Mouse (Mus musculus): ENCODE data around the gene Lrrfip1. TPM values are rescaled to one million over a fixed set of nuclear protein-coding genes. Genes with fewer than 3 reads are reported as not detected.

The Lrrfip1 gene
- polyA plus RNA-seq, 2 experiments, result 9.4 to 12.5 TPM

DNA sequence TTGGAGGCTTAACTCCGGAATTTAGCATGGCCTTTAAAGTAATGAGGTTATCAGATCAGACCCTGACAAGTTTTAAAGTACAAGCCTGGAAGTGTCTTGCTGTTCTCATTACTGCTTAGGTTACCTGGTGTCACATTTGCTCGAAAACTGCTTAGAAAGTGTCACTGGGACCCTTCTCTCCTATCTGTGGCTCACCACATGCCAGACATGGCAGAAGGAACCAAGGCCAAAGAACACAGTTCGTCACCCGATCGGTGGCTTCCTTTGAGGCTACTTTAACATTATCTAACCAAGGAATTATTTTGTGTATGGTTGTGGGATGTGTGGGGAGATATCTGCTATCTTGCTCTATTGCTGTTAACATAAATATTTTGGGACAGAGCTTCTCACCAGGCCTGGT lies 95.5 kb downstream of the Lrrfip1 start:
- no peak overlapping the region for H3K4me2 ChIP-seq (ENCODE audit: low read depth)
- no peak overlapping the region for H3K9ac ChIP-seq (replicated peaks)
- no peak for TF ChIP-seq EP300 (IDR thresholded peaks at IDR 0.05; ENCODE audit: low read depth)
- TF ChIP-seq CTCF (IDR thresholded peaks at IDR 0.05; ENCODE audit: low read depth), result no peak
- ATAC-seq (ENCODE audit: insufficient read depth), result no peak
- WGBS (ENCODE audit: insufficient replicate concordance), result 17% methylated on average over 5 of the region's 5 CpGs
- no peak overlapping the region for H3K27ac ChIP-seq
- no peak for DNase-seq (ENCODE audit: low read depth in 3 of 3, low spot score in 3 of 3)
- no peaks in the 10 kb centered on the region for H3K9me3 ChIP-seq (ENCODE audit: control insufficient read depth, low read length)
- H3K4me3 ChIP-seq (ENCODE audit: insufficient read depth in 1 of 2, low read depth in 2 of 2, low read length in 2 of 2), result no peak overlapping the region
- H3K36me3 ChIP-seq (replicated peaks; ENCODE audit: control insufficient read depth, insufficient read depth, low read depth), result no peaks in the 10 kb centered on the region
- no peaks in the 10 kb centered on the region for H3K27me3 ChIP-seq (ENCODE audit: control insufficient read depth, insufficient read depth, low read length)
- H3K4me1 ChIP-seq (replicated peaks; ENCODE audit: control insufficient read depth in 2 of 2, insufficient read depth in 2 of 2, low read length in 1 of 2), result peaks cover 0 to 8% of the 10 kb centered on the region in 2 experiments; a peak in 2 of 4 replicates

DNA sequence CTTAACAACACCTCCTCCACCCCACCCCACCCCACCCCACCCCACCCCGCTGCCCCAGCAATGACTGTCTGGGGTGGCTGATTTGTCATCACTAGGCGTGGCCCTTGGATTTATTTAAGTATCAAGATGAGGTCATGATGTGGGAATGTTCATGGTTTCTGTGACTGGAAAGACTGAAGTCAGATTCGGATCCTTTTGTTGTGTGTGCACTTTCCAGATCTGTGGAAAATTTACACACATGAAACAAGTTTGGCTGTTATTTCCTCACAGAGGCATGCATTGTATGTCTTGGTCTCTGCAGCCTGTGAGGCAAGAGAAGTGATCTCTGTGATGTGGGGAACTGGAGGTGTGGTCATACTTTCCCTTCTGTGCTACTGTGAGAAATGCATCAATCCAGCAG lies 96.7 kb downstream of the Lrrfip1 start:
- Histone ChIP-seq H3K27me3 (ENCODE audit: control insufficient read depth, insufficient read depth, low read length) (no peaks in the 10 kb centered on the region), H3K9me3 (ENCODE audit: control insufficient read depth, low read length) (no peaks in the 10 kb centered on the region), H3K27ac (no peak overlapping the region), H3K9ac (replicated peaks) (no peak overlapping the region), H3K4me1 (replicated peaks; ENCODE audit: control insufficient read depth in 2 of 2, insufficient read depth in 2 of 2, low read length in 1 of 2) (peaks cover 0 to 8% of the 10 kb centered on the region in 2 experiments; a peak in 2 of 4 replicates), H3K4me3 (ENCODE audit: insufficient read depth in 1 of 2, low read depth in 2 of 2, low read length in 2 of 2) (no peak overlapping the region), H3K36me3 (replicated peaks; ENCODE audit: control insufficient read depth, insufficient read depth, low read depth) (no peaks in the 10 kb centered on the region), H3K4me2 (ENCODE audit: low read depth) (no peak overlapping the region)
- 53% methylated on average over 3 of the region's 3 CpGs for WGBS (ENCODE audit: insufficient replicate concordance)
- DNase-seq (ENCODE audit: low read depth in 3 of 3, low spot score in 3 of 3) (no peak), ATAC-seq (ENCODE audit: insufficient read depth) (no peak)
- TF ChIP-seq CTCF (IDR thresholded peaks at IDR 0.05; ENCODE audit: low read depth) (no peak), EP300 (IDR thresholded peaks at IDR 0.05; ENCODE audit: low read depth) (no peak)

DNA sequence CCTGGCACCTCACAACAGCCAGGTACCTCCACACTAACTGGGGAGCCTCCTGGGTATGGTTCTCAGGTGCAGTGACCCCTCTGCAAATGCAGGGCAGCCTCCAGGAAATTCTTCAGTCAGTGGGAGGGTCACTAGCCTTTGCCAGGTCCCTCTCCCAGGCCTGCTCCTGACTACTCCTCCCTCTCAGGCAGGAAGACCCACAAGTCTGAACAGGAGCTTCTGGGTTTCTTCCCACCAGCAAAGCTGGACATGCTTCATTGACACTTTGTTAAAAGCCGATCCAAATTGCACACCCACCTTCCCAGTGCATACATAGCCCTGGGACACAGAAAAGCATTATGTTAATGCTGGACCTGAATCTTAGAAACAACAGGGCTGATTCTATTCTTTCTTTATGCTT lies 97.3 kb downstream of the Lrrfip1 start:
- TF ChIP-seq EP300 (IDR thresholded peaks at IDR 0.05; ENCODE audit: low read depth), result no peak
- no peak for TF ChIP-seq CTCF (IDR thresholded peaks at IDR 0.05; ENCODE audit: low read depth)
- no peak overlapping the region for H3K4me2 ChIP-seq (ENCODE audit: low read depth)
- no peaks in the 10 kb centered on the region for H3K9me3 ChIP-seq (ENCODE audit: control insufficient read depth, low read length)
- DNase-seq (ENCODE audit: low read depth in 3 of 3, low spot score in 3 of 3), result no peak
- ATAC-seq (ENCODE audit: insufficient read depth), result no peak
- no peaks in the 10 kb centered on the region for H3K27me3 ChIP-seq (ENCODE audit: control insufficient read depth, insufficient read depth, low read length)
- H3K36me3 ChIP-seq (replicated peaks; ENCODE audit: control insufficient read depth, insufficient read depth, low read depth), result no peaks in the 10 kb centered on the region
- H3K9ac ChIP-seq (replicated peaks), result no peak overlapping the region
- H3K4me3 ChIP-seq (ENCODE audit: insufficient read depth in 1 of 2, low read depth in 2 of 2, low read length in 2 of 2), result no peak overlapping the region
- no peak overlapping the region for H3K27ac ChIP-seq
- peaks cover 0 to 8% of the 10 kb centered on the region in 2 experiments; a peak in 2 of 4 replicates for H3K4me1 ChIP-seq (replicated peaks; ENCODE audit: control insufficient read depth in 2 of 2, insufficient read depth in 2 of 2, low read length in 1 of 2)
- WGBS (ENCODE audit: insufficient replicate concordance), result 44% methylated on average over 1 of the region's 1 CpGs

DNA sequence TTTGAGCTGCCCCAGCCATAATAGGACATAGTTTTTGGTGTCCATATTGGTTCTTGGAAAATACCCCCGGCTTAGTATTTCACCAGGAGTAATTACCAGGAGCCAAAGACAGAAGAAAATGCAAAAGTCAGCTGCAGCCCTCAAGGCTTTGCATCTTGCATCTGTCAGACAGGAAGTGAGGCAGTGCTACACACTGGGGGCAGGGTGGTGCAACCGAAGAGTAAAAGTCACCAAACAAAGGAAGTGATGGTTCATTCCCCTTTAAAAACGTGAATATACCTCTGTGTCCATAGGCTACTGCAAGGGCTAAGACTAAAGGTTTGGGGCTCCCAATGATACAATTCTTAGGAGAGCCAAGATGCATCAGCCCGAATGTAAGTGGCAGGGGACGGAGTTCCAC lies 98.0 kb downstream of the Lrrfip1 start:
- DNase-seq (ENCODE audit: low read depth in 3 of 3, low spot score in 3 of 3), result no peak
- Histone ChIP-seq H3K4me1 (replicated peaks; ENCODE audit: control insufficient read depth in 2 of 2, insufficient read depth in 2 of 2, low read length in 1 of 2) (peaks cover 0 to 9% of the 10 kb centered on the region in 2 experiments; a peak in 2 of 4 replicates), H3K9ac (replicated peaks) (no peak overlapping the region), H3K4me2 (ENCODE audit: low read depth) (no peak overlapping the region), H3K27ac (no peak overlapping the region), H3K9me3 (ENCODE audit: control insufficient read depth, low read length) (no peaks in the 10 kb centered on the region), H3K4me3 (ENCODE audit: insufficient read depth in 1 of 2, low read depth in 2 of 2, low read length in 2 of 2) (no peak overlapping the region), H3K36me3 (replicated peaks; ENCODE audit: control insufficient read depth, insufficient read depth, low read depth) (no peaks in the 10 kb centered on the region), H3K27me3 (ENCODE audit: control insufficient read depth, insufficient read depth, low read length) (no peaks in the 10 kb centered on the region)
- ATAC-seq (ENCODE audit: insufficient read depth), result no peak
- no peak for TF ChIP-seq CTCF (IDR thresholded peaks at IDR 0.05; ENCODE audit: low read depth)
- no peak for TF ChIP-seq EP300 (IDR thresholded peaks at IDR 0.05; ENCODE audit: low read depth)
- WGBS (ENCODE audit: insufficient replicate concordance), result 43% methylated on average over 5 of the region's 5 CpGs

DNA sequence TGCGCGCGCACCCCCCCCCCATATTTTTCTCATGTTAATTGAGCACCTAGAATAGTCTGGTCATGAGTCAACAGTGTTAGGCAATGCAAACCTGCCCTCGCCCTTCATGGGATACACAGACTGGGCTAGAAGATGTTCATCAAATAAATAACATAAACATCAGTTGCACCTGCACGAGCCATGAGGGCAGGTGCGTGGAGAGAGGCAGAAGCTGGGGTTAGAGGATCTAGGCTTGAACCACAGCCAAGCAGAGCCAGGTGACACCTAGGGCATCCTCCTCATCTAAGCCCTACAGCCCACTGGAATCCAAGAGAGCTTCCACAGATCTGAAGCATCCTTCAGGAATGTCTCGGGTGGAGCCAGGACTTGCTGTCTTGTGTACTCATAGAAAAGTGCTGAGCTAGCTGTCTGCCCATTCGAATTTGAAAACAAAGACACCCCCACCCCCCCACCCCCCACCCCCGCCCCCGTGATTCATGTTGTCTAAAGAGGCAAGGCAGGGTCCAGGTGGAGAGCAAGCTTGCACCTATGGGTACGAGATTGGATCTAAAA lies 98.8 kb downstream of the Lrrfip1 start:
- H3K4me1 ChIP-seq (replicated peaks; ENCODE audit: control insufficient read depth in 2 of 2, insufficient read depth in 2 of 2, low read length in 1 of 2), result peaks cover 0 to 9% of the 10 kb centered on the region in 2 experiments; a peak in 2 of 4 replicates
- H3K27ac ChIP-seq, result no peak overlapping the region
- H3K36me3 ChIP-seq (replicated peaks; ENCODE audit: control insufficient read depth, insufficient read depth, low read depth), result no peaks in the 10 kb centered on the region
- 66% methylated on average over 11 of the region's 11 CpGs for WGBS (ENCODE audit: insufficient replicate concordance)
- DNase-seq (ENCODE audit: low read depth in 3 of 3, low spot score in 3 of 3) (no peak), ATAC-seq (ENCODE audit: insufficient read depth) (no peak)
- no peaks in the 10 kb centered on the region for H3K9me3 ChIP-seq (ENCODE audit: control insufficient read depth, low read length)
- no peak overlapping the region for H3K4me3 ChIP-seq (ENCODE audit: insufficient read depth in 1 of 2, low read depth in 2 of 2, low read length in 2 of 2)
- no peak overlapping the region for H3K4me2 ChIP-seq (ENCODE audit: low read depth)
- H3K27me3 ChIP-seq (ENCODE audit: control insufficient read depth, insufficient read depth, low read length), result no peaks in the 10 kb centered on the region
- no peak overlapping the region for H3K9ac ChIP-seq (replicated peaks)
- no peak for TF ChIP-seq CTCF (IDR thresholded peaks at IDR 0.05; ENCODE audit: low read depth)
- no peak for TF ChIP-seq EP300 (IDR thresholded peaks at IDR 0.05; ENCODE audit: low read depth)

Data from liver, embryonic 14.5 days (tissue).